Mouse (Mus musculus) left cerebral cortex, adult 2 months (tissue): Measurements from ENCODE around the gene Kdelr2. TPM values are rescaled to one million over a fixed set of nuclear protein-coding genes. Genes with fewer than 3 reads are reported as not detected.

Experiments used
- DNase-seq, 2 experiments: peaks; one replicate each; pipeline ENCODE4 v3.0.0; 2021 to 2022; ENCODE audit warnings: low spot score in 2 of 2, mixed read lengths in 1 of 2; ENCODE audit errors: extremely low spot score in 1 of 2
- H3K27ac ChIP-seq: fragments of 200-600 bp; 2 replicates; pipeline ENCODE4 v1.8.1; 2022
- H3K4me3 ChIP-seq: fragments of 200-600 bp; 2 replicates; pipeline ENCODE4 v1.8.1; 2022
- CTCF ChIP-seq: fragments of 200-600 bp; IDR thresholded peaks from 2 replicates; pipeline ENCODE4 v1.8.1; 2022; ENCODE audit warnings: antibody characterized with exemption, mild to moderate bottlenecking, moderate library complexity
- intact Hi-C: fragments of 180-260 bp; cut with DNase I; formaldehyde crosslinking; loops from one replicate; pipeline ENCODE4 v1.15.1; 2025
- long read RNA-seq, 2 experiments: library from polyadenylated mRNA; stranded (forward); transcript quantifications; one replicate each; pipeline ENCODE4 v2.0.0; 2021; ENCODE audit warnings: borderline mapping rate in 2 of 2
- total RNA-seq, 2 experiments: library from RNA; stranded (reverse); gene quantifications; 2 replicates each; pipeline ENCODE4 v1.2.3; 2021

Gene Kdelr2
- total RNA-seq, result 10 to 100 TPM; 33.3 to 33.4 TPM
- long read RNA-seq, experiment 1, transcript Kdelr2-201 (5 exons, 1,829 nt), result major isoform, 12 of 13 reads
- long read RNA-seq, experiment 1, partial matches to known transcripts, result 0 of 13 reads
- long read RNA-seq, experiment 1, other reads (novel, unspliced or antisense), result 1 of 13 reads
- long read RNA-seq, experiment 2, transcript Kdelr2-201 (5 exons, 1,829 nt), result major isoform, 12 of 13 reads
- long read RNA-seq, experiment 2, partial matches to known transcripts, result 1 of 13 reads
- long read RNA-seq, experiment 2, other reads (novel, unspliced or antisense), result 0 of 13 reads

GRCm38 (mm10) chr5:143403221-143404147, at the start of gene Kdelr2:
Kdelr2 (plus strand) TSS chr5:143403838.
- peak; percentile 91 to 93 for DNase-seq
- Histone ChIP-seq H3K4me3 (peak within 1 kb of the TSS; percentile 99), H3K27ac (peak within 1 kb of the TSS; percentile 77)
- intact Hi-C loops, result no loop called here
- TF ChIP-seq CTCF, result no peak; the same call in 1 of the 2 replicates

DNA sequence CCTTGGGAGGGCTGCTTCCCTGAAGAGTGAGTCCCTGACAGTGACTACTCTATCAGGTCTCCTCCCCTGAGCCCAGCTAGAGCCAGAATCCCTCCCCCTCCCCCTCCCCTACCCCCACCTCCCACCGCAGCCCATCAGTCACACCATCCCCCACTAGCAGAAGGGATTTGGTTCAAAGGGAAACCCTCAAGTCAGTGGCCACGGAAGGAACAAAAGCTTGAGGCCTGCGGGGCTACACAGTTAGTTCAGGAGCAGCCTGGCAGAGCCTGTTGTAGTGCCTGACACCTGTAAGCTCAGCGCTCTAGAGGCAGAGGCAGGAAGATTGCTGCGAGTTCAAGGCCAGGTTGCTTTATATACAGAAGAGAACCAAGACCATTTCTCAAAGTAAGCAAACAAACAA, 47.6 kb upstream of the Kdelr2 start:
- Histone ChIP-seq H3K27ac (no peak overlapping the region), H3K4me3 (no peak overlapping the region)
- DNase-seq, result no peak
- intact Hi-C loops, result no loop called here
- TF ChIP-seq CTCF, result no peak

DNA sequence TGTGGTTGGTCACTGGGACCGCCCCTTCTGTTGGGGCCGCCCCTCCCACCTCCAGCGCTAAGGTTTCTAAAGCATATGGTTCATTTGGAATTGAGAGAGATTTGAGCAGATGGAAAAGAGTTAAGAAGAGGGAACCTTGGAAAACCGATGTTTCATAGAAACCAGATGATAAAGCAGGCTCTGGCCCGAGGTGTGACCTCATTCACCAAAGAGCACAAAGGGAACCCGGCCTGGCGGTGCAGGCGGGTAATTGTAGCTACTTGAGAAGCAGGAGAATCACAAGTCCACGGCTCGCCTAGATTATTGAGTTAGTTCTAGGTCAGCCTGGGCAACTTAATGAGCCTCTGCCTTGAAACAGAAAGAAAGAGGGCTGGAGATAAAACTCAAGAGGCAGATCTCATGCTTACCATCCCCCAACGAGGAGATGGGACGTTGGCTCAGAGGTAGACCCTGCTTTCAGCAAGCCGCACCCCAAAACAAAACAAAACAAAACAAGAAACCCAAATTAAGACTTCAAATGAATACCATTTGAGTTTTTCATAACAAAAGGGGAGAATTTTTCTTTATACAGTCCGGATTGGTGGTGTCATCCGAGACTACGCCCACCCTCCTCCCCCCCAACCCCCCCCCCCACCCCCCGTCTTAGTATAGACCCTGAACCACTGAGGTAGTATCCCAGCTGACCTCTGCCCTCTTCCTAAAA, 46.8 kb upstream of the Kdelr2 start, which contains the start of gene Grid2ip:
Gene Grid2ip, plus strand, starts transcription at position 653 of the 703 bp plus-strand sequence.
- no peak for DNase-seq
- no peak for TF ChIP-seq CTCF
- intact Hi-C loops, result no loop called here
- Histone ChIP-seq H3K4me3 (no peak within 1 kb of the TSS), H3K27ac (no peak within 1 kb of the TSS)

DNA sequence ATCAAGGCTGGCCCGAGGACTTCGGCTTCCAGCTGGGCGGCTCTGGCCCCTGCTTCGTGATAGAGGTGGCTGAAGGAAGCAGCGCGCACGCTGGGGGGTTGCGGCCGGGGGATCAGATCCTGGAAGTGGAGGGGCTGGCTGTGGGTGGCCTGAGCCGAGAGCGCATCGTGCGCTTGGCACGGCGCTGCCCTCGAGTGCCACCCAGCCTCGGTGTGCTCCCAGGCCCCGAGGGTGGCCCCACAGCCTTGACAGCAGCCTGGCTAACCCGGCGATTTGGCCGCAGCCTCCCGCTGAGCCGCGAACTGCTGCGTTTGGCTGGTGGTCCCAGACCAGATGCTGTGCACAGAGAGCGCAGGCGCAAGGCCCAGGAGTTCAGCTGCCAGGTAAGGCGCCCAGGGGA, 46.1 kb upstream of the Kdelr2 start:
- no peak for TF ChIP-seq CTCF
- Histone ChIP-seq H3K4me3 (no peak overlapping the region), H3K27ac (no peak overlapping the region)
- intact Hi-C loops, result no loop called here
- no peak for DNase-seq

GRCm38 (mm10) chr5:143359263-143359662, 44.4 kb upstream of the Kdelr2 start:
- peak; percentile 24 for TF ChIP-seq CTCF
- Histone ChIP-seq H3K4me3 (no peak overlapping the region), H3K27ac (no peak overlapping the region)
- intact Hi-C loops, result no loop called here
- DNase-seq, result no peak

DNA sequence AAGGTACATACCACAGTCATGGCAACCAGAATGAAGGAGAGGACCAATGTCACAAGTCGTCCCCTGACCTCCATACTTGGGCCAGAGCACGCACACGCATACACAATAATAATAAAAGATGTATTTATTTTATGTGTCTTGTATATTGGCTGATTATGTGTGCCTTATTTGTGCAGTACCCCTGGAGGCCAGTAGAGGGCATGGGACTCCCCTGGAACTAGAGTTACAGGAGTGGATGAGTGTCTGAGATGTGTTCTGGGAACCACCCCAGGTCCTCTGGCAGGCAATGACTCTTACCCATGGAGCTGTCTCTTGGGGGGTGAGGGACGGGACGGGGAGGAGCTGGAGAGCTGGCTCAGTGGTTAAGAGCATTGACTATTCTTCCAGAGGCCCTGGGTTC, 43.6 kb upstream of the Kdelr2 start:
- Histone ChIP-seq H3K4me3 (no peak overlapping the region), H3K27ac (no peak overlapping the region)
- TF ChIP-seq CTCF, result peak; percentile 40
- DNase-seq, result no peak
- intact Hi-C loops, result no loop called here

- intact Hi-C loops, result no loop called here
- DNase-seq, result no peak
- no peak for TF ChIP-seq CTCF
- no peak overlapping the region for H3K4me3 ChIP-seq
- H3K27ac ChIP-seq, result no peak overlapping the region
These were observed 42.2 kb upstream of the Kdelr2 start for GRCm38 (mm10) chr5:143361428-143361827.

- peak overlapping the region; percentile 55 for H3K4me3 ChIP-seq
- TF ChIP-seq CTCF, result no peak
- no peak for DNase-seq
- intact Hi-C loops, result no loop called here
- H3K27ac ChIP-seq, result no peak overlapping the region
These were observed 39.7 kb upstream of the Kdelr2 start for GRCm38 (mm10) chr5:143363678-143364615.

GRCm38 (mm10) chr5:143367931-143368330, 35.7 kb upstream of the Kdelr2 start:
- Histone ChIP-seq H3K27ac (no peak overlapping the region), H3K4me3 (no peak overlapping the region)
- no peak for DNase-seq
- TF ChIP-seq CTCF, result no peak
- intact Hi-C loops, result no loop called here

- intact Hi-C loops, result no loop called here
- no peak overlapping the region for H3K27ac ChIP-seq
- DNase-seq, result no peak
- peak overlapping the region; percentile 41 for H3K4me3 ChIP-seq
- TF ChIP-seq CTCF, result no peak
These were observed 33.9 kb upstream of the Kdelr2 start for GRCm38 (mm10) chr5:143369611-143370255.
